ENCODE assay signal across 15 mouse cellular contexts in genomic region chr6:78515777-78516446, GRCm38 (mm10). TPM values are rescaled to one million over a fixed set of nuclear protein-coding genes. Genes with fewer than 3 reads are reported as not detected.
A peak's percentile ranks its signal among the peaks of the same experiment; 100 is the strongest.
DNase-seq lines count a peak whose midpoint lies in the region; TF ChIP-seq lines count a peak whose summit lies in the region.
"Had no signal": no experiment of that assay in that cellular context is flagged by ENCODE, and none has a peak within 500 bp of the region (broad histone marks: within the 10 kb centered on the region; RNA-seq: fewer than 3 reads in every experiment).

No protein-coding gene starts in this region.

- no peak overlapping the region for H3K4me3 ChIP-seq in layer of hippocampus, adult 2 months
- H3K4me3 ChIP-seq: erythroblast, embryonic 14.5 days; hindbrain, embryonic 15.5 days; midbrain, embryonic 12.5 days had no signal

- DNase-seq in embryo, embryonic 10 days (ENCODE audit: low spot score), result peak; percentile 9
- no peak for DNase-seq in embryo, embryonic 9.5 days (ENCODE audit: extremely low spot score)
- DNase-seq in layer of hippocampus, adult 2 months (ENCODE audit: low spot score in 2 of 2), result no peak
- no peak for DNase-seq in layer of hippocampus, postnatal 36 days
- peak; percentile 6 for DNase-seq in 416B (ENCODE audit: low read depth)
- DNase-seq in cerebellum, postnatal 10 days, result peak; percentile 26 to 49
- no peak for DNase-seq in neural tube, embryonic 10.5 days (ENCODE audit: extremely low spot score, low spot score)
- no peak for DNase-seq in heart, postnatal 10 days
- DNase-seq: B cell, adult 2 months; lung, adult 18-20 months had no signal

- TF ChIP-seq CTCF in layer of hippocampus, adult 2 months (conservative IDR thresholded peaks at IDR 0.05), result peak; percentile 85

- H3K27ac ChIP-seq in layer of hippocampus, adult 2 months, result no peak overlapping the region
- H3K27ac ChIP-seq: hindbrain, embryonic 15.5 days; midbrain, embryonic 12.5 days had no signal

- intact Hi-C loops in heart, postnatal 10 days (cut with DNase I), result no loop called here

RNA-seq across cellular contexts. Expression of gene Reg3g, which starts 47.2 kb away (rescaled TPM):
- not detected for total RNA-seq in layer of hippocampus, adult 2 months (2021)
- not detected for total RNA-seq in layer of hippocampus, postnatal 36 days (2021)
- 1 to 10 TPM in 1 of 2 experiments, not detected in 1; 2.3 TPM for total RNA-seq in heart, postnatal 10 days (2021)
- total RNA-seq: layer of hippocampus, postnatal 14 days; neutrophil, adult 5-6 weeks had no signal

Comparison
In these comparisons a context has a peak if more than half of its experiments do, and no peak if none do; other contexts are left out.
1. DNase-seq: peak in embryo, embryonic 10 days (single experiment), 416B (single experiment) and cerebellum, postnatal 10 days (2 of 2); none in embryo, embryonic 9.5 days (single experiment), layer of hippocampus, adult 2 months (0 of 2), layer of hippocampus, postnatal 36 days (0 of 2), neural tube, embryonic 10.5 days (single experiment) and heart, postnatal 10 days (0 of 2).